Mouse (Mus musculus): ENCODE data around the gene Slc5a10. TPM values are rescaled to one million over a fixed set of nuclear protein-coding genes. Genes with fewer than 3 reads are reported as not detected.
"Not testable (repeated sequence)": the region's sequence is repeated elsewhere in the genome, so short reads cannot be mapped to it uniquely, and the experiment has no call there.

The Slc5a10 gene
- polyA plus RNA-seq, 1 experiment from 2014 or later, result not detected

GRCm38 (mm10) chr11:61649626-61650025 lies 71.0 kb downstream of the Slc5a10 start:
- WGBS, result 82% methylated on average over 4 of the region's 4 CpGs
- H3K27ac ChIP-seq, result no peak overlapping the region
- H3K36me3 ChIP-seq, result no peaks in the 10 kb centered on the region
- H3K9me3 ChIP-seq, result no peaks in the 10 kb centered on the region
- peaks cover 7% of the 10 kb centered on the region; the same call in 1 of the 2 replicates for H3K4me1 ChIP-seq
- no peak overlapping the region for H3K4me3 ChIP-seq
- no peak for DNase-seq (ENCODE audit: low spot score)
- H3K27me3 ChIP-seq (ENCODE audit: insufficient read depth, poor library complexity, severe bottlenecking), result no peaks in the 10 kb centered on the region

- peaks cover 4% of the 10 kb centered on the region; the same call in 1 of the 2 replicates for H3K4me1 ChIP-seq
- H3K27me3 ChIP-seq (ENCODE audit: insufficient read depth, poor library complexity, severe bottlenecking), result no peaks in the 10 kb centered on the region
- WGBS, result 89% methylated on average over 5 of the region's 5 CpGs
- no peak overlapping the region for H3K27ac ChIP-seq
- no peak overlapping the region for H3K4me3 ChIP-seq
- H3K9me3 ChIP-seq, result no peaks in the 10 kb centered on the region
- no peak for DNase-seq (ENCODE audit: low spot score)
- H3K36me3 ChIP-seq, result no peaks in the 10 kb centered on the region
Measured at GRCm38 (mm10) chr11:61649163-61649580, 71.5 kb downstream of the Slc5a10 start.

- DNase-seq (ENCODE audit: low spot score), result no peak
- no peak overlapping the region for H3K27ac ChIP-seq
- H3K4me1 ChIP-seq, result peaks cover 4% of the 10 kb centered on the region; the same call in 1 of the 2 replicates
- WGBS, result 72% methylated on average over 7 of the region's 7 CpGs
- no peaks in the 10 kb centered on the region for H3K27me3 ChIP-seq (ENCODE audit: insufficient read depth, poor library complexity, severe bottlenecking)
- no peaks in the 10 kb centered on the region for H3K36me3 ChIP-seq
- H3K9me3 ChIP-seq, result no peaks in the 10 kb centered on the region
- no peak overlapping the region for H3K4me3 ChIP-seq
Measured at GRCm38 (mm10) chr11:61648749-61649115, 71.9 kb downstream of the Slc5a10 start.

- Histone ChIP-seq H3K4me1 (peaks cover 3% of the 10 kb centered on the region; the same call in 1 of the 2 replicates), H3K9me3 (no peaks in the 10 kb centered on the region), H3K27me3 (ENCODE audit: insufficient read depth, poor library complexity, severe bottlenecking) (no peaks in the 10 kb centered on the region), H3K27ac (no peak overlapping the region), H3K36me3 (no peaks in the 10 kb centered on the region), H3K4me3 (no peak overlapping the region)
- no peak for DNase-seq (ENCODE audit: low spot score)
- WGBS, result 76% methylated on average over 6 of the region's 6 CpGs
Measured at GRCm38 (mm10) chr11:61647956-61648748, 72.5 kb downstream of the Slc5a10 start.

- WGBS, result 75% methylated on average over 10 of the region's 10 CpGs
- H3K9me3 ChIP-seq, result no peaks in the 10 kb centered on the region
- no peaks in the 10 kb centered on the region; the same call in 1 of the 2 replicates for H3K4me1 ChIP-seq
- no peaks in the 10 kb centered on the region for H3K36me3 ChIP-seq
- H3K27ac ChIP-seq, result no peak overlapping the region
- no peak for DNase-seq (ENCODE audit: low spot score)
- H3K27me3 ChIP-seq (ENCODE audit: insufficient read depth, poor library complexity, severe bottlenecking), result no peaks in the 10 kb centered on the region
- H3K4me3 ChIP-seq, result no peak overlapping the region
Measured at GRCm38 (mm10) chr11:61647110-61647910, 73.3 kb downstream of the Slc5a10 start.

GRCm38 (mm10) chr11:61646499-61647039 lies 74.1 kb downstream of the Slc5a10 start:
- Histone ChIP-seq H3K9me3 (no peaks in the 10 kb centered on the region), H3K4me3 (no peak overlapping the region)
- 57% methylated on average over 2 of the region's 2 CpGs for WGBS

GRCm38 (mm10) chr11:61645357-61645857 lies 75.2 kb downstream of the Slc5a10 start:
- WGBS, result 66% methylated on average over 5 of the region's 5 CpGs
- DNase-seq (ENCODE audit: low spot score), result no peak
- no peaks in the 10 kb centered on the region; the same call in 1 of the 2 replicates for H3K4me1 ChIP-seq
- no peaks in the 10 kb centered on the region for H3K36me3 ChIP-seq
- no peaks in the 10 kb centered on the region for H3K27me3 ChIP-seq (ENCODE audit: insufficient read depth, poor library complexity, severe bottlenecking)
- H3K27ac ChIP-seq, result no peak overlapping the region
- no peaks in the 10 kb centered on the region for H3K9me3 ChIP-seq
- no peak overlapping the region for H3K4me3 ChIP-seq

More at GRCm38 (mm10) chr11:61646499-61647039, 74.1 kb downstream of the Slc5a10 start:
- Histone ChIP-seq H3K27me3 (ENCODE audit: insufficient read depth, poor library complexity, severe bottlenecking) (no peaks in the 10 kb centered on the region), H3K4me1 (no peaks in the 10 kb centered on the region; the same call in 1 of the 2 replicates), H3K36me3 (no peaks in the 10 kb centered on the region), H3K27ac (no peak overlapping the region)
- no peak for DNase-seq (ENCODE audit: low spot score)

GRCm38 (mm10) chr11:61644576-61645326 lies 75.9 kb downstream of the Slc5a10 start:
- WGBS, result 75% methylated on average over 11 of the region's 11 CpGs

GRCm38 (mm10) chr11:61643184-61643961 lies 77.3 kb downstream of the Slc5a10 start:
- no peaks in the 10 kb centered on the region for H3K36me3 ChIP-seq
- H3K9me3 ChIP-seq, result no peaks in the 10 kb centered on the region
- WGBS, result 78% methylated on average over 5 of the region's 5 CpGs
- H3K27ac ChIP-seq, result no peak overlapping the region
- no peak overlapping the region for H3K4me3 ChIP-seq
- no peak for DNase-seq (ENCODE audit: low spot score)
- H3K27me3 ChIP-seq (ENCODE audit: insufficient read depth, poor library complexity, severe bottlenecking), result no peaks in the 10 kb centered on the region
- no peaks in the 10 kb centered on the region; the same call in 1 of the 2 replicates for H3K4me1 ChIP-seq

More at GRCm38 (mm10) chr11:61644576-61645326, 75.9 kb downstream of the Slc5a10 start:
- no peak for DNase-seq (ENCODE audit: low spot score)
- H3K9me3 ChIP-seq, result no peaks in the 10 kb centered on the region
- H3K27ac ChIP-seq, result no peak overlapping the region
- no peak overlapping the region for H3K4me3 ChIP-seq
- no peaks in the 10 kb centered on the region for H3K27me3 ChIP-seq (ENCODE audit: insufficient read depth, poor library complexity, severe bottlenecking)
- no peaks in the 10 kb centered on the region; the same call in 1 of the 2 replicates for H3K4me1 ChIP-seq
- H3K36me3 ChIP-seq, result no peaks in the 10 kb centered on the region

- no peak for DNase-seq (ENCODE audit: low spot score)
- no peaks in the 10 kb centered on the region for H3K36me3 ChIP-seq
- H3K27ac ChIP-seq, result no peak overlapping the region
- no peaks in the 10 kb centered on the region for H3K9me3 ChIP-seq
- H3K4me3 ChIP-seq, result no peak overlapping the region
- 73% methylated on average over 7 of the region's 7 CpGs for WGBS
- no peaks in the 10 kb centered on the region for H3K27me3 ChIP-seq (ENCODE audit: insufficient read depth, poor library complexity, severe bottlenecking)
- no peaks in the 10 kb centered on the region for H3K4me1 ChIP-seq
Measured at GRCm38 (mm10) chr11:61642106-61642505, 78.5 kb downstream of the Slc5a10 start.

- not testable (repeated sequence) for H3K9me3 ChIP-seq; H3K4me3 ChIP-seq; H3K27ac ChIP-seq; H3K36me3 ChIP-seq; H3K4me1 ChIP-seq; DNase-seq (ENCODE audit: low spot score); H3K27me3 ChIP-seq (ENCODE audit: insufficient read depth, poor library complexity, severe bottlenecking)
- 75% methylated on average over 9 of the region's 9 CpGs for WGBS
Measured at GRCm38 (mm10) chr11:61640585-61640984, 80.0 kb downstream of the Slc5a10 start.
